Mouse (Mus musculus): Measurements from ENCODE around the gene Grem2.

Grem2 gene

DNA sequence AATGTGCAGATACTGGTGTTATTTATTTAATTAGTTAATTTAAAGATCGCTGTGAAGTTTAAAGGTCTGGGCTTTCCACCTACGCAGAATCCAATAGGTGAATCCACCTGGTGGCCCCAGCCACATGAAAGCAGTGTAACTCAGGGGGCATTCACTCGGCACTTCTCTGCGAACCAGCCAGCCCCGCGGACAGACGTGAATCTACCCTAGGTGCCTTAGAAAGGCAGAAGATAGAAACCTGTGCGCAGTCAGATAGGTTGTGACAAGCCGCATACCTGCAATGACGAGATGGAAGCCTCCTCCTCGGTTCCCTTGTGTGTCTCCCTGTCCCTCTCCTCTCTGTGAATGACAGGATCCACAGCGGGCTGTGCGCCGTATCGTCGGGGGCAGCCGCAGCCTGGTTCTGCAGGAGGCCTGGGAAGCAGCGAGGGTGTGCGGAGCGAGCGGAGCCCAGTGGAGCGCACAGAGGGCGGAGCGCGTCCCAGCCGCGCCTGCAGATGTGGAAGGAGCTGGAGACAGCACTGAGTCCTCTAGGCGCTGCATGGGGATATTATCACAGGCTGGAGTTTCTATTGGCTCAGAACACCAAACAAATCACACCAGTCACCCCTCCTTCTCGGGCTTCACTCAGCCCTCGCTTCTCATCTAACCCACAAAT lies at the start of gene Grem2:
Gene Grem2, minus strand, starts transcription at position 522 of the 658 bp plus-strand sequence.
- no peak for DNase-seq

- no peak for DNase-seq
Observed at GRCm38 (mm10) chr1:174959837-174960236, 38.2 kb upstream of the Grem2 start.

- DNase-seq: no peak
Observed at GRCm38 (mm10) chr1:174931003-174931619, 9.5 kb upstream of the Grem2 start.

DNA sequence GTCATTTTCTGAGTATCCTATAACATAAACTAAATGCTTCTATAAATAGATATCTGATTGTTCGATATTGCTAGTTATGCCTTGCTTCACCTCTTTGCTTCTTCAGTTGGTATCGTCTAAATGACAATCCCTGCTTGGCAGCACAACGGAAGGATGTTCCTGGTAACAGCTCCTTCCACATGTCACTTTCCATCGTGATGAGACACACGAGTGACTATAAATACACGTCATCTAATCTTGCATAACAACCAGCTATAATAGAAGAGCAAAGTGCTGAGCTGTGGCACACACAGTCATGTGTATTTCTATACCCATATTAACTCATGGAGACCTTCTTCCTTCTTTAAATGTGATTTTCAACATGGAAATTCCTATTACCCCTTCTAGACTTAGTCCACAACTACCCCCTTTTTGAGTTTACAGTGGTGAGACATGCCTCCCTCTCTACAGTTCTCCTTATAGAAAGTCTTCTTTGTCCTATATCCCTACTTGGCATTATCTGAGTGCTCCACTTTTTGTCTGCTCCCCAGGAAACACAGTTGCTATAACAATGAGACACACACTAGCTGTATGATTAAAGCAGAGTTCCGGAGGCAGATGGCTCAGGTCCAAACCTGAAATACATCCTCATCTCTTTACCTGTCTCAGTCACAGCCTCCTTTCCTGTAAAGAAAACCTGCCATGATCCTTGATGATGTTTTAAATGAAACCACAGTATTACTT lies 8.0 kb upstream of the Grem2 start:
- no peak for DNase-seq

DNA sequence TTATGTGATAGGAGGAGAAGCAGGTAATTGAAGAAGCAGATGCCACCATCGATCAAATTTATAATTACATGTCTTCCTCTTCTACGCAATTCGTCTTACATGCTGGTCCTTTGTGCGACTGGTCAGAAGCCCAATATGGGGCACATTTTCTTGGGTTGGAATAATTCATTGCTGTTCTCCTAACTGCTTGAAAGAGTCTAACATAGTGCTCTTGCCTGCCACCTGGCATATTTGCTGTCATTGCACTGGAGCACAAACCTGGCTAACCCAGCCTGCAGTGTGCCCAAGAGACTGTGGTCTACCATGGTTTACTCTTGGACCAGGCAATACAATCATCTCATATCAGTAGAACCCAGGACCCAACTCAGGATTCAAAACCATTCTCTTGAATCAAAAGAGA lies 2.7 kb downstream of the Grem2 start:
- DNase-seq: no peak

GRCm38 (mm10) chr1:174918236-174918870 lies 3.3 kb downstream of the Grem2 start:
- no peak for DNase-seq

DNA sequence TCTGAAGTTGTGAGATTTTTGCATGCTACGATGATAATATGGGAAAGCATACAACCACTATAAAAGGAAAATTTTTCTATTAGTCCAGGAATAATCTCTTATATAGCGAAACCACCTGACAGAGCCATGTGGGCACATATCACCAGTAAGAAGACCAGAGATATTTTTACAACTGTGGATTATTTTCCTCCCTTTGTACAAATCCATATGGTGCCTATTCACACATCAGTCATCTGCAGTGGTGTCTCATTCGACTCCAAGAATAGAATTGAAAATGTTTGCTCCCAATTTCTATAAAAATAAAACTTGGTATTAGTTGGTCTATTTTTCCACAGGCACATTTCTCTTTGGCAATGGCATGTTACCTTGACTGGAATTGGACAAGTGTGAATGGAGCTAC lies 11.8 kb downstream of the Grem2 start:
- DNase-seq: no peak

GRCm38 (mm10) chr1:174908232-174908631 lies 13.4 kb downstream of the Grem2 start:
- DNase-seq: no peak

DNA sequence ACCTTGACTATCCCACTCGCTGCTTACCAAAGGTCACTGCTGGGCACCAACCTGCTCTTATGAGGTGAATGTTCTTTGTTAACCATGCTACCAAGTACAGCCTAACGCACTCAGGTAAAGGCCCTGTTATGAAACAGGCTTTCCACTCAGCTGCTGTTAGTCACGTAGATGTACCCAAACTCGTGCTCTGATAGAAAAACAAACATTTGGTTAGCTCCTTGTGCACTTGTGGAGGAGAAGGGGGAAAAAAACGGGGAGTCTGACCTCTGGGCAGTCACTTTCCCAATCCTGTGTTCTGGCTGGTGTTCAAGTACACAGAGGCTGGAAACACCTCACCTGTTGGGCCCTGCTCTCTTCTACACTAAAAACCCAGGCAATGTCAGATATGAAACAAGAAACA lies 14.0 kb downstream of the Grem2 start:
- no peak for DNase-seq

DNA sequence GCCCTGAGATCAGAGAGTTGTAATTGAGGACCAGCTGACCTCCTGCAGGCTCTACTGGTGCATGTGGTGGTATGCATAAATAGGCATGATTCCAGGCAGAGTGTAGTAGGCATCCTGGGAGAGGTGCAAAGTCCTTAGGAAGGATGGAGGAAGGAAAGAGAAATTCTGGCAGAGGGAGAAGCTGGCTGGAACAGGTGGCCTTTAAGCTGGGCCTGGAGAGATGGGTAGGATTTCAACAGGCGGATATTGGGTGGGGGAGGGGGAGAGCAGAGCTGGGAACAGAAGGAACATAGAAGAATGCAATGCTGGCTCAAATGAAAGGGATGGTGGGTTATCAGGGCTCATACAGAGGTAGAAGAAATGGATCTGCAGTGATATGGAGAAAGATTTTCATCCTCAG lies 18.9 kb downstream of the Grem2 start:
- no peak for DNase-seq

GRCm38 (mm10) chr1:174892471-174892870 lies 29.1 kb downstream of the Grem2 start:
- no peak for DNase-seq

DNA sequence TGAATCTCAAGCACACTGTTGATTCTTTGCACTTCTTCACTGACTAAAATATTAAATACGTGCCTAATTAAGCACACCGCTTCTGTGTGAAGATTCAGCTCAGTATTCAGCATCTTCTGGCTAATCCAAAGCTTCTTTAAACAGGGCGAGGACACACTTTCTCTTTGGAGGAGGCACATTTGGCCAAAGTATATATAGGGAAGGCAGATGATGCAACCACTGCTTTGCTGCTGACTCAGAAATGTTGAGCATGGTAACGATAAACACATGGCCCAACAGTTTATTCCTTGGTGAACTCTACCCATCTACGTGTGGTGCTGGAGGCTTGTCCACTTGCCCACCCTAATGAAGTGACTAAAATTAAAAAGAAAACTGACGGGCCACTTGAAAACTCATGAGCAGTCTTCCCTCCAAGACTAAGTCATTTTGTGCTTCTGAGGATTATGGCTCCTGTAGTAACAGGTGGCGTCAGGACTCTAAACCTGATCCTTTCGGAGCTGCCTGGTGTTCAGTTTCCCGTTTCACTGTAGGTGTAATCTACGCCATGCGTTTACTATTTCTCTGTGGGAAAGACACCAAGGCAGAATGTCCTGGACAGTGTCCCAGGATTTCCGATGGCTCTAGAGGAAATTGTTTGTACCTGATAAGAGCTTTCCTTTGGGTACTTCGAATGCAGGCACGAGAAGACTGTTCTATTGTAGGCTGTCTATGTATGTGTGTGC lies 32.8 kb downstream of the Grem2 start:
- DNase-seq: no peak

GRCm38 (mm10) chr1:174888073-174888472 lies 33.5 kb downstream of the Grem2 start:
- DNase-seq: no peak

DNA sequence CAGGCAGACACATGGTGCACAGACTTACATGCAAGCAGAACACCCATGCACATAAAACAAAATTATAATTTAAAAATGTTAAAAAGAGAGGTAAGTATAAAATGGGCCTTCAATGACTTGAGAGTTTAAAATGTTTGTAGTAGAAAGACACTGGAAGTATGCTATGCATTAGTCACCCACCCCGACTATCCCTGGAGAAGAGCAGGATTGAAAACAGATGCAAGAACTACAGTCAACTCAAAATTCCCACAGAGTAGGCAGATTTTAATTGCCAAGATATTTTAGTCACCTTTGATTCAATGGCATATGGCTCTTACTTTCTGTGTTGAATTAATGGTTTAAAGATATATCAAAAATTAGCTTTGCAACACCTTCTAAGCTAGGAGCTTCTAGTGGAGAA lies 39.1 kb downstream of the Grem2 start:
- no peak for DNase-seq

DNA sequence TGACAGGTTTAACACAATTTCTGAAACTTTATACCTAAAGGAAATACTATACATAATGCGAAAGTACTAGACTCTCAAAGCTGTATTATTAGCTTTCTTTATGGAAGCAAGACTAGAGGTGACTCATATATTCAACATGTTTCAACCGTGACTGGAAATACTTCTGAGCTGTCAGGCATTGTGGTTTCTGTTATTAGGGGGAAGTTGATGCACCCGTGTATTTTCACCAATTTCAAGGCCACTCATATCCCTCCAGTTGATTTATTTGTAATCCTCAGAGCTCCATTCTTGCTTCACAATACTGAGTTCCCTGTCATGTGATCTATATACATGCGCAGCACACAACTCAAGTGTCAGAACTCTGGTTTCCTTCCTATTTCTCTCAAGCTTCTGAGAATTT lies 46.4 kb downstream of the Grem2 start:
- DNase-seq: no peak

- DNase-seq: no peak
Observed at GRCm38 (mm10) chr1:174860407-174861118, 61.1 kb downstream of the Grem2 start.

DNA sequence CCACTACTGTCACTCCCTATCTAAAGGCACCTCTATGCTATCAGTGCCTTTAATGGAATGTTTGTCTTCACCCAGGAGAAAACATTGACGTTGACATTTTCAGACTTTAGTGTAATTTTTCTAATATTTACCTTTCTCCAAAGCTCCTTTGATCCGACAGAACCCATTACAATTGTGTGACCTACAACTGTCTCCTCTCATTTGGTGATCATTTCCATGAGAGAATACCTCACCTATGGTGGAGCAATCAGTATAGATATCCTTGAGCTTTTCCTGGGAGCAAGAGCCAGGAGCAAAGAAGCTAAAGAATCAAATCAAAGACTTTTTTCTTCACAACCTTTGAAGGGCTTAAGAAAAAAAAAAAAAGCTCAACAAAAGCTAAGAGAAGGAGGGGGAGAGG lies 65.4 kb downstream of the Grem2 start:
- DNase-seq: no peak

DNA sequence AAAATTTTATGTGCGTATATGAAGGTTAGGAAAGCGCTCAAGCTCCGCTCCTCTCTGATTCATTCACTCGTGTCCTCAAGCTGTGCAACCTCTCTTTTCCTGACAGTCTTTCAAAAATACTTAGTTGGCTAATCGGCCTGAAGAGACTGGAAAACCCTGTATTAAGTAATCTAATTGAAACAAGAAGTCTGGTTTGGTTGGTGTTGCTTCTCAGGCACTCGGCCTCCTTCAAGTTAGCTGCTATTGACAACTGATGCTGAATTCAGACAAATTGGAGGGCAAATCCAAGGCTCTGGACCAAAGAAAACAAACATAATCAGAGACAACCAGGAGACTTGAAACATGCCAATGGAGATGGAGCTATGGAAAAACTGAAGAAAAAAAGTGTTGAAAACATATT lies 76.8 kb downstream of the Grem2 start:
- no peak for DNase-seq

- DNase-seq: no peak
Observed at GRCm38 (mm10) chr1:174836861-174837260, 84.8 kb downstream of the Grem2 start.

DNA sequence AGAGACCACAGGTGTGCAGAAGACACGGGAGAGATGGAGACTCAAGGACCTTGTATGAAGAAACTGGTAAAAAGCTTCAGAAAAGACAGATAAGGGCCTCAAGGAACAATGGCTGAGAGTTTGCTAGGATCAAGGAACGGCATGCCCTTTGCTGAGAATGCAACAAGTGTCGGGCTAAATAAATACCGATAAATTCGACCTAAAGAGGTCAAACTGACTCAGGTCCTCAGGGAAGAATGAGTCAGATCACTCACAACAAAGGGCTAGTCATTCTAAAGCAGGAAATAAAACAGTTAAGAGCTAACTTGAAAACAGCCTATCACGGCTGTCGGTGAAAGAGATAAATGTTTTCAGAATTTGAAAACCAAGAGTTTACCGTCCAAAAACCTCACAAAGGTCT lies 95.1 kb downstream of the Grem2 start:
- DNase-seq: no peak

GRCm38 (mm10) chr1:174811846-174812245 lies 109.8 kb downstream of the Grem2 start:
- DNase-seq: no peak

DNA sequence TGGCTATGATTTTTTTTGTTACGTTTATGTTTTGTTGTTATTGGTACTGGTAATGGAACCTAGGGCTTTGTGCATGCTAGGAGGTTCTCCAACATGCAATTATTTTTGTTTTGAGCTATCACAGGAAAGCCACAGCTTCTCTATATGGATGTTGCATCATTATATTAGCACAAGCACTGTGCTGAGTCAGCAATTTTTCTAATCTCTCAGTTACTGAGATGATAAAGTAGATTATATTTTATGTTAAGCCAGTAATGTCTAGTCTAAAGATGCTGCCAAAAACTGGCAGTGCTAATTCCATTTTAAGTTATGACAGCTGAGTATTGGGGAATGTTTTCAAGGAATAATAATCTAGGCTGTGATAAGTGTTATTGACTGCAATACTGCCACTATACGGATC lies 133.0 kb downstream of the Grem2 start:
- DNase-seq: no peak
